Mouse (Mus musculus) cerebellum, postnatal 10 days (tissue): ENCODE measurements around the gene Spcs3.

Source experiments
- DNase-seq, 2 experiments: peaks; one replicate each; pipeline ENCODE4 v3.0.0; 2021; ENCODE audit warnings: mixed read lengths in 2 of 2

The Spcs3 gene

DNA sequence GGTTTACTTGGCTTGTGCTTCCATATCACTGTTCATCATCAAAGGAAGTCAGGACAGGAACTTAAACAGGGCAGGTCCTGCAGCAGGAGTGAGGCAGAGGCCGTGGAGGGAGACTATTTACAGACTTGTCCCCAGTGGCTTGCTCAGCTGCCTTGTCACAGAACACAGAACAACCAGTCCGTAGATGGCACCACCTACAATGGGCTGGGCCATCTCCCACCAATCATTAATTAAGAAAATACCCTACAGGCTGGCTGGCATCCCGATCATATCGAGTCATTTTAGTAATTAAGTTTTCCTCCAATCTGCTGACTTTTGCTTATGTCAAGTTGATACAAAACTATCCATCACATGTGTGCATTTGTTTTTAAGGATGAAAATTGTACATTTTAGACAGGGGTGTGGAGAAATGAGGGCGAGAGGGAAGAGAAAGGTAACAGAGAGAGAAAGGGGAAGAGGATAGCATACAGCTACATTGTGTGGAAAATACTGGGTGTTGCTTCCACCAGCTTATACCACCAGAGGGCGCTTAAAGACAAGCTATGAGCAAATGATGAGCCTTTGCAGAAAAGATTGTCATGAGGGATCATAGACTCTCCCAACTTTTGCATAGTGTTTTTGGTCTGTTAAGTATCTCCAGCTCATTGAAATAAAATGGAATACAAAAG lies 22.2 kb downstream of the Spcs3 start:
- DNase-seq = peak; percentile 90 to 95

DNA sequence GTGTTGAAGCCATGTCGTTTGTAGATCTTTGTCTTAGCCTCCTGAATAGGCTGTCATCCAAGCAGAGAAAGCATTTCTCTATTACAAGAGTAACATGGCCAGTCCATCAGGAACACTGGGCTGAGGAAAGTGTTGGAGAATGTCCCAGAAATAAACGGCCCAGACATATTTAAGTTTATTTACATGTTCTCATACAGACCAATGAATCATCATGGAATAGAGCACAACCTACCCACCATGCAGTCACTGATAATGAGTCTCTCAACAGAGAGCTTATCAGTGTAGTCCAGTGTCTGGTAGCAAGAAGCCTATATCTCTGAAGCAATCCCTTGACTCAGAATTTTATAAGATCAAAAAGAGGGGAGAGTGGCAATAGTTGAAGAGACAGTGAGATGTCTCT lies 24.7 kb downstream of the Spcs3 start:
- DNase-seq = no peak

DNA sequence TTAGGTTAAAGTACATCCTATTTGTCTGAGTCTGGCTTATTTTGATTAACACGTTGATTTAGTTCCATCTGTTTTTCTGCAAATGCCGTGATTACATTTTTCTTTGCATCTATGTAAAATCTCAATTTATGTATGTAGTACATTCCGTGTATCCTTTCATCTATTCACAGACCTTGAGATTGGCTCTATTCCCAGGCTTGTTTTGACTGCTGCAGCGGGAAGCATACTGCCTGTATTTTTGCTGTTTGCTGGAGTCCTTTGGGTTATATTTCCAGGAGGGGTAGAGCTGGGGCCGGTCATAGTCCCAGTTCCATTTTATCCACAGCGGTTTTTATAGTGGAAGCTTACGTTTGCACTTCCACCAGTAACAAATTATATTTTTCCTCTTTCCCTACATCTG lies 26.7 kb downstream of the Spcs3 start:
- DNase-seq = no peak

DNA sequence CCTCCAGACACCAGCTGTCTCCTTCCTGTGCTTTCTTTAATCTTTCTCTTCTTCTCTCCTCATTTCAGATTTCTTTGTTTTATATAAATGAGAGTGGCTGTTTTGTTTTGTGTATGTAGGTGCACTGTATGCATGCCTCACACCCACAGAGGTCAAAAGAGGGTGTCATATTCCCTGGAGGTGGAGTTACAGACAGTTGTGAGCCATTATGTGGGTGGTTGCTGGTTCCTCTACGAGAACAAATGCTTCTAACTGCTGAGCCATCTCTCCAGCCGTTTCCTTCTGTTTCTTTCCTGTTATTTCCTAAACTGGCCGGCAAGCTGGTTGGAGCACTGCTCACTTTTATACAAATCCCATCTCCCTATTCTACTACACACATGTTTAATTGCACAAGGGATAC lies 35.9 kb downstream of the Spcs3 start:
- DNase-seq = no peak

DNA sequence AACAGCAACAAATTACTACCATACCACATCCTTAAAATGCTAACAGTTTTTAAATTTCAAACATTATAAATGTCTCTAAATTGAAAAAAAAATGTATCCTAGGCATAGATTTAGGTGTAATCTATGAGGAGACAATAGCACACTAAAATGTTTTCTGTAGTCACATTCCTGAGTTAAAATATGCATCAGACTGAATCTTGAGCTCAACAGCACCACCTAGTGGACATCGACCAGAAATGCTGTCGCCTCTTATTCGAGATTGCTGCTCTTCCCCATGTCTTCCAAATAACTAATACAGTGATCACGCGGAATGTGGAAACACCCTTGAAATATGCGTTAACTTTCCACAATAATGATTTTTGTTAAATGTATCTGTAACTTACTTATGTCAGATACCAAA lies 36.7 kb downstream of the Spcs3 start:
- peak; percentile 79 to 84 for DNase-seq

DNA sequence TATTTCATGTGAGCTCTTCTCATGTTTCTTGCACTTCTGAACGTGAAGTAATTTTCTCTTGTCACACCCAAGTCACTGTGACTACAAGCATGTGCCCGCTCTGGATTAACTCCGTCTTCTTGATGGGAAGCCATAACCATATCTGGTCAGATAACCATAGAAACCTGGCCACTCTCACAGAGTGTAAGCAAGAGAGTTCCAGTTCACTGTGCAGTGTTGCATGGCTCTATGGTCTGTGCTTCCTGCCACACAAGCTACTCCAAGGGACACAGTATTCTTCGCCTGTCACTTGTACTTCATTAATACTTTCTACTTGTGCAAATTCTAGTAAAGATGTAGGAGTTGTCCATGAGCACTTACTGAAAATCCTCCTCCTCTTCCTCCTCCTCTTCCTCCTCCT lies 37.9 kb downstream of the Spcs3 start:
- DNase-seq = no peak

DNA sequence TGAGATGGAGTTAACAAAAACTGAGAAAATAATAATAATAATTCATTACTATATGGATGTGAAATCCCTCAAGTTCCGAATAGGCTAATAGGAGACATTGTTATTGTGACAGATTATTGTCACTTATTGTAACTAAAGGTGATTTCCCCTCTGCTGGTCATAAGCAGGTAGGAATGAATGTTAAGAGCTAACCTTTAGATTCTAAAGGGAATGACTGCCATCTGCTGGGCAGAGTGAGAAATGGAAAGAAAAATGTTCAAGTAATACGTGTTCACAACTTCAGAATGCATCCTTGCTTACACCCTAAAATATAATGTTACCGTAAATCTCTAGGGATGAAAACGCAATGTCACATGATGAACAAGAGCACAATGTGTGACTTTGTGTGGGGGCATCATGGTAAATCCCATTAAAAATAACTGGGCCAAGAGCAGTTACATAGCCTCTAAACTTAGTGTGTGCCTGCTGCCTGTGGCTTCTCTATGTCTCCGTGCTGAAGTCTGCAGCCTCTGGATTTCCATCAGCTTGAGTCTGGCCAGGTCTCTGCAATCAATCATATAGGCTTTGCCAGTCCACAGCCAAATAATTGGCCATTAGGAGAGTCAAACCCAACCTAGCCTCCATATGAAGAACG lies 38.6 kb downstream of the Spcs3 start:
- DNase-seq = peak; percentile 71 to 79

DNA sequence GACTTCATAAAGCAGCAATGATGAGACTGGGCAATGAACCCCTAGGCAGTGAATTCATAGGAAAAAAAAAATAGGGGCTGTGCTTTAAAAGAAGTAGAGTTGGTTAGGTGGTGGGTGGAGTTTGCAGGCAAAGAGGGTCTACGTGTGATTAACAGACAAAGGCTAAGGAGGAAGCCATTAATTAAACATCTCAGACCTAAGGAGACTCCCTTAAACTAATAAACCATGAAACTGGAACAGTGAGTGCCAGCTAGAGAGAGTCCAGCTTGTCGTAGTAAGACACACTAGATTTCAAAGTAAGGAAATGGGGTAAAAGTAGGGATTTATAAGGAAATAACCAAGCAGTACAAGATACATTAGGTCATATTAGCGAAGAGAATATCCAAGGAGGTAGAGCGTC lies 41.4 kb downstream of the Spcs3 start:
- no peak for DNase-seq

DNA sequence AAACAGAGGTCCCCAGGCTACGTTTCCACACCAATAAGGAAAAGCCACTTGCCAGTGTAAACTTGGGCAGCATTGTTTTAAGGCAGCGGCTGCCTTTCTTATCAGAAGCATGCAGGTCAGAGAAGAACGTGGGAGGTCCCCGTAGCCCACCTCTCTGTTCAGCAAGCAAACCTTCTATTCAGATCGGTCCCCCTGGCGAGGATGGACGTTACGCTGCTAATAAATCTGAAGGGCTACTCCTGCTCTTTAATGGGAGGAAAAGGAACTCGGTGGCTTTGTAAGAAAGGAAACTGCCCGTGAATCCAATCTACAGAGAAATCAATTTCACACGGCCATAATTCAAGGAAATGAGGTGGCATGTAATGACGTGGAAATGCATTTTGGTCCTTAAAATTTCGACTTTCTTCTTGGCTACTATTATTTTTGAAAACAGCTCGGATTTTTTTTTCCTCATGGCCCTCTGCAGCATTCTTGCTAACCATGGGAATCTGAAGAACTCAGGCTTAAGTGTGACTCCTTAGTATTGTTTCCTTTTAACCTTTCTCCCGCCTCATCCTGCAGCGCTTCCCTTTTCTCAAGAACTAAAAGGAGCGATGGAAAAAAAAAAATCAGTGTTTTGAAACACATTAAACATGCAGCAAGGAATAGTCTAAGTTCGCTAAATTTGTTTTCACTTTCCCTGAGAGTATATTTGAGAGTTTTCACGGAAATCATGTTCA lies 43.1 kb downstream of the Spcs3 start:
- peak in 1 of 2 experiments; percentile 13 for DNase-seq
